Mouse (Mus musculus): ENCODE data around the gene Shprh. TPM values are rescaled to one million over a fixed set of nuclear protein-coding genes. Genes with fewer than 3 reads are reported as not detected.
"Not testable (repeated sequence)": the region's sequence is repeated elsewhere in the genome, so short reads cannot be mapped to it uniquely, and the experiment has no call there.

Shprh gene
- polyA plus RNA-seq, 1 experiment from 2014 or later, result 23.2 TPM

GRCm38 (mm10) chr10:11205883-11206282, 56.7 kb downstream of the Shprh start:
- not testable (repeated sequence) for H3K4me1 ChIP-seq (ENCODE audit: control insufficient read depth, insufficient read depth, low read length); H3K36me3 ChIP-seq (replicated peaks; ENCODE audit: control insufficient read depth, insufficient read depth, low read depth, low read length); DNase-seq (ENCODE audit: low spot score); H3K27me3 ChIP-seq (ENCODE audit: control insufficient read depth, insufficient read depth, low read length); H3K9me3 ChIP-seq (replicated peaks; ENCODE audit: control insufficient read depth, low read length); H3K9ac ChIP-seq (replicated peaks; ENCODE audit: low read length); H3K27ac ChIP-seq (replicated peaks; ENCODE audit: low read depth, low read length); H3K4me3 ChIP-seq (ENCODE audit: low read depth, low read length); H3K4me2 ChIP-seq (ENCODE audit: low read depth, low read length); ATAC-seq (replicated peaks; ENCODE audit: insufficient number of reproducible peaks, low FRiP score, low TSS enrichment, low read depth)
- 78% methylated on average over 2 of the region's 2 CpGs for WGBS

DNA sequence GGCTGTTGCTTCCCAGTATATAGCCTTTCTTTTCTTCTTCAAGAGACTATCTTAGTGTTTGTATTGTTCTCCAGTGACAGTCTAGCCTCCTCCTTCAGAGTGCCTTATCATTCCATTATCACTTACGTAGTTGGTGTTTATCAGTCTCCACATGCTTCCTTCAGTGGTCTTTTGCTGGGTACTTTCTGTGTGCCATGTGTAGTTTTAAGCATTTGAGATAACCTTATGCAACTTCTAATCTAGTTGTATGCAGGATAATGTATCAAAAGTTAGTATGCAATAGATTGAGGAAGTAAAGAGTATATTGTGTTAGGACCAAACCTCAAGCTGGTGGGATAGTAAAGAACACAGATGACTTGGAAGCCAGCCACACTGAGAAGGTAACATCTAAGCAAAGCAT, 59.4 kb downstream of the Shprh start:
- DNase-seq (ENCODE audit: low spot score) (no peak), ATAC-seq (replicated peaks; ENCODE audit: insufficient number of reproducible peaks, low FRiP score, low TSS enrichment, low read depth) (no peak)
- Histone ChIP-seq H3K4me3 (ENCODE audit: low read depth, low read length) (no peak overlapping the region), H3K4me1 (ENCODE audit: control insufficient read depth, insufficient read depth, low read length) (no peaks in the 10 kb centered on the region), H3K27me3 (ENCODE audit: control insufficient read depth, insufficient read depth, low read length) (no peaks in the 10 kb centered on the region), H3K4me2 (ENCODE audit: low read depth, low read length) (no peak overlapping the region), H3K9me3 (replicated peaks; ENCODE audit: control insufficient read depth, low read length) (no peaks in the 10 kb centered on the region), H3K27ac (replicated peaks; ENCODE audit: low read depth, low read length) (no peak overlapping the region), H3K9ac (replicated peaks; ENCODE audit: low read length) (no peak overlapping the region), H3K36me3 (replicated peaks; ENCODE audit: control insufficient read depth, insufficient read depth, low read depth, low read length) (no peaks in the 10 kb centered on the region)
- 89% methylated on average over 1 of the region's 1 CpGs for WGBS

- ATAC-seq (replicated peaks; ENCODE audit: insufficient number of reproducible peaks, low FRiP score, low TSS enrichment, low read depth), result no peak
- H3K4me2 ChIP-seq (ENCODE audit: low read depth, low read length), result no peak overlapping the region
- WGBS, result 89% methylated on average over 4 of the region's 4 CpGs
Measured at GRCm38 (mm10) chr10:11212003-11212402, 62.8 kb downstream of the Shprh start.

DNA sequence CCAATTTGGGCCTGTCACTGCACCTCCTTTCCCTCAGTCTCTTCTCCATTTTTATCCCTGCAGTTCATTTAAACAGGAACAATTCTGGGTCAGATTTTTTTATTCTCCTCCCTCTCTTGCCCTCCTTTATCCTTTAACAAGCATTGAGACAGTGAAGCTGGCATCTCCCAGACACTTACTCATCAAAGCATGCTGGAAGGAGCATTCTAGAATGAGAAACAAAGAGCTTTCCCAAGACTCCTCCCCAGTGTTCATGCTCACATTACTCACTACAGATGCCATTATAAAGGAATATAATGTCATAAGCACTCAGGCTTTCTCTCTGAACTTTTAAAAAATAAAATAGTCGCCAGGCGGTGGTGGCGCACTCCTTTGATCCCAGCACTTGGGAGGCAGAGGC, 77.2 kb downstream of the Shprh start:
- DNase-seq (ENCODE audit: low spot score) (no peak), ATAC-seq (replicated peaks; ENCODE audit: insufficient number of reproducible peaks, low FRiP score, low TSS enrichment, low read depth) (no peak)
- H3K36me3 ChIP-seq (replicated peaks; ENCODE audit: control insufficient read depth, insufficient read depth, low read depth, low read length), result no peaks in the 10 kb centered on the region
- no peaks in the 10 kb centered on the region for H3K9me3 ChIP-seq (replicated peaks; ENCODE audit: control insufficient read depth, low read length)
- no peak overlapping the region for H3K4me3 ChIP-seq (ENCODE audit: low read depth, low read length)
- H3K27me3 ChIP-seq (ENCODE audit: control insufficient read depth, insufficient read depth, low read length), result no peaks in the 10 kb centered on the region
- no peak overlapping the region for H3K27ac ChIP-seq (replicated peaks; ENCODE audit: low read depth, low read length)
- H3K4me1 ChIP-seq (ENCODE audit: control insufficient read depth, insufficient read depth, low read length), result no peaks in the 10 kb centered on the region
- H3K4me2 ChIP-seq (ENCODE audit: low read depth, low read length), result no peak overlapping the region
- 90% methylated on average over 3 of the region's 3 CpGs for WGBS
- H3K9ac ChIP-seq (replicated peaks; ENCODE audit: low read length), result no peak overlapping the region

More at GRCm38 (mm10) chr10:11212003-11212402, 62.8 kb downstream of the Shprh start:
- H3K36me3 ChIP-seq (replicated peaks; ENCODE audit: control insufficient read depth, insufficient read depth, low read depth, low read length), result no peaks in the 10 kb centered on the region
- no peak for DNase-seq (ENCODE audit: low spot score)
- no peaks in the 10 kb centered on the region for H3K9me3 ChIP-seq (replicated peaks; ENCODE audit: control insufficient read depth, low read length)
- H3K9ac ChIP-seq (replicated peaks; ENCODE audit: low read length), result no peak overlapping the region
- H3K27ac ChIP-seq (replicated peaks; ENCODE audit: low read depth, low read length), result no peak overlapping the region
- H3K4me3 ChIP-seq (ENCODE audit: low read depth, low read length), result no peak overlapping the region
- no peaks in the 10 kb centered on the region for H3K27me3 ChIP-seq (ENCODE audit: control insufficient read depth, insufficient read depth, low read length)
- H3K4me1 ChIP-seq (ENCODE audit: control insufficient read depth, insufficient read depth, low read length), result no peaks in the 10 kb centered on the region

- no peak for DNase-seq (ENCODE audit: low spot score)
- Histone ChIP-seq H3K36me3 (replicated peaks; ENCODE audit: control insufficient read depth, insufficient read depth, low read depth, low read length) (no peaks in the 10 kb centered on the region), H3K27me3 (ENCODE audit: control insufficient read depth, insufficient read depth, low read length) (no peaks in the 10 kb centered on the region), H3K27ac (replicated peaks; ENCODE audit: low read depth, low read length) (no peak overlapping the region), H3K4me1 (ENCODE audit: control insufficient read depth, insufficient read depth, low read length) (no peaks in the 10 kb centered on the region), H3K4me3 (ENCODE audit: low read depth, low read length) (no peak overlapping the region), H3K4me2 (ENCODE audit: low read depth, low read length) (no peak overlapping the region), H3K9ac (replicated peaks; ENCODE audit: low read length) (no peak overlapping the region), H3K9me3 (replicated peaks; ENCODE audit: control insufficient read depth, low read length) (no peaks in the 10 kb centered on the region)
- WGBS, result 47% methylated on average over 6 of the region's 6 CpGs
- no peak for ATAC-seq (replicated peaks; ENCODE audit: insufficient number of reproducible peaks, low FRiP score, low TSS enrichment, low read depth)
Measured at GRCm38 (mm10) chr10:11229545-11230178, 80.4 kb downstream of the Shprh start.

GRCm38 (mm10) chr10:11233208-11233607, 84.0 kb downstream of the Shprh start:
- Histone ChIP-seq H3K4me2 (ENCODE audit: low read depth, low read length) (no peak overlapping the region), H3K9me3 (replicated peaks; ENCODE audit: control insufficient read depth, low read length) (no peaks in the 10 kb centered on the region), H3K36me3 (replicated peaks; ENCODE audit: control insufficient read depth, insufficient read depth, low read depth, low read length) (no peaks in the 10 kb centered on the region), H3K27ac (replicated peaks; ENCODE audit: low read depth, low read length) (no peak overlapping the region), H3K4me1 (ENCODE audit: control insufficient read depth, insufficient read depth, low read length) (no peaks in the 10 kb centered on the region), H3K27me3 (ENCODE audit: control insufficient read depth, insufficient read depth, low read length) (no peaks in the 10 kb centered on the region), H3K9ac (replicated peaks; ENCODE audit: low read length) (no peak overlapping the region), H3K4me3 (ENCODE audit: low read depth, low read length) (no peak overlapping the region)
- ATAC-seq (replicated peaks; ENCODE audit: insufficient number of reproducible peaks, low FRiP score, low TSS enrichment, low read depth) (no peak), DNase-seq (ENCODE audit: low spot score) (no peak)
- 75% methylated on average over 3 of the region's 3 CpGs for WGBS

DNA sequence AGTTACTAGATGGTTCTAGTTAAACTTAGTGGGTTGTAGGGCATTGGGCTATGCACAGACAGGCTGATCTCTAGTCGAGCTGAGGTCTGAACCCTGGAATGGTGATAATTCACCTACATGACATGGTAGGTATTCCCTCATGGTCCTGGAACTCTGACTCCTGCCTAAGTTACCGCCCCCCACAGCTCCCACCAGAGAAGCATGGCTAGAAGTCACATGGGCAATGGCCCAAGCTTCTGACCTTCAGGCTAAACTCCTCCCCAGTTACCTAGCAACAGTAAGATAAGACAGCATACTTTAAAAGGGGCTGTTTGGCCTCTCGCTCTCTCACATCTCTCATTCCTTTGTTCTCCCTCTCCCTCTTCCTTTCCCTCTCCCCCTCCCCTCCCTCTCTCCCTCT, 93.8 kb downstream of the Shprh start:
- H3K27me3 ChIP-seq (ENCODE audit: control insufficient read depth, insufficient read depth, low read length); DNase-seq (ENCODE audit: low spot score); H3K9ac ChIP-seq (replicated peaks; ENCODE audit: low read length); H3K4me2 ChIP-seq (ENCODE audit: low read depth, low read length); H3K36me3 ChIP-seq (replicated peaks; ENCODE audit: control insufficient read depth, insufficient read depth, low read depth, low read length); H3K4me3 ChIP-seq (ENCODE audit: low read depth, low read length); ATAC-seq (replicated peaks; ENCODE audit: insufficient number of reproducible peaks, low FRiP score, low TSS enrichment, low read depth); H3K4me1 ChIP-seq (ENCODE audit: control insufficient read depth, insufficient read depth, low read length); H3K27ac ChIP-seq (replicated peaks; ENCODE audit: low read depth, low read length); H3K9me3 ChIP-seq (replicated peaks; ENCODE audit: control insufficient read depth, low read length): not testable (repeated sequence)
- 54% methylated on average over 3 of the region's 3 CpGs for WGBS

GRCm38 (mm10) chr10:11248210-11248609, 99.0 kb downstream of the Shprh start:
- H3K4me2 ChIP-seq (ENCODE audit: low read depth, low read length), result no peak overlapping the region
- 88% methylated on average over 3 of the region's 3 CpGs for WGBS
- ATAC-seq (replicated peaks; ENCODE audit: insufficient number of reproducible peaks, low FRiP score, low TSS enrichment, low read depth), result no peak

More at GRCm38 (mm10) chr10:11248210-11248609, 99.0 kb downstream of the Shprh start:
- H3K4me1 ChIP-seq (ENCODE audit: control insufficient read depth, insufficient read depth, low read length), result no peaks in the 10 kb centered on the region
- H3K27ac ChIP-seq (replicated peaks; ENCODE audit: low read depth, low read length), result no peak overlapping the region
- H3K36me3 ChIP-seq (replicated peaks; ENCODE audit: control insufficient read depth, insufficient read depth, low read depth, low read length), result no peaks in the 10 kb centered on the region
- no peak for DNase-seq (ENCODE audit: low spot score)
- no peak overlapping the region for H3K9ac ChIP-seq (replicated peaks; ENCODE audit: low read length)
- H3K4me3 ChIP-seq (ENCODE audit: low read depth, low read length), result no peak overlapping the region
- no peaks in the 10 kb centered on the region for H3K9me3 ChIP-seq (replicated peaks; ENCODE audit: control insufficient read depth, low read length)
- no peaks in the 10 kb centered on the region for H3K27me3 ChIP-seq (ENCODE audit: control insufficient read depth, insufficient read depth, low read length)
